Mouse (Mus musculus) layer of hippocampus, postnatal 36 days (tissue): ENCODE results near the gene Ly75. TPM values are rescaled to one million over a fixed set of nuclear protein-coding genes. Genes with fewer than 3 reads are reported as not detected.

ENCODE experiments used
- DNase-seq, 2 experiments: peaks; one replicate each; pipeline ENCODE4 v3.0.0; 2022
- total RNA-seq, 2 experiments: library from RNA; stranded (reverse); gene quantifications; 2 replicates each; pipeline ENCODE4 v1.2.3; 2021

The Ly75 gene
- total RNA-seq, 2 experiments from 2014 or later = 0.95 to 1.3 TPM

DNA sequence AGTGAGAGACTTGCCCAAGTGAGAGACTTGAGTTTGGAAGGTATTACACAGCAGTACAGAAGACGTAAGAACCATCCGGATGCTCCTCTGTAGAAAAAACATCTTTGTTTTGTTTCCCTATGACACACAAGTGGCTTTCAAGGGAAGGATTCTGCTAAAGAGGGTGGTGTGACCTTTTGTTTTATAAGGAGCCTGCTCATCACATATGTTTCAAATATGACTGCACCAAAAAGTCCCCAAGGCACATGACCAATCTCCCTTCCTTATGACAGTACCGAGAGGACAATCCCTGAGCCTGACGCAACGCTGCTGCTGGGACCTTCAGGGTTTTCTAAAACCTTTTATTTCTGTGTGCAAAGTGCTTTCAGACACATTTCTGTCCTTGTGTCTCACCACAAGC is 12.9 kb downstream of the Ly75 start:
- DNase-seq = no peak

GRCm38 (mm10) chr2:60369454-60369853 is 13.6 kb downstream of the Ly75 start:
- DNase-seq = no peak

DNA sequence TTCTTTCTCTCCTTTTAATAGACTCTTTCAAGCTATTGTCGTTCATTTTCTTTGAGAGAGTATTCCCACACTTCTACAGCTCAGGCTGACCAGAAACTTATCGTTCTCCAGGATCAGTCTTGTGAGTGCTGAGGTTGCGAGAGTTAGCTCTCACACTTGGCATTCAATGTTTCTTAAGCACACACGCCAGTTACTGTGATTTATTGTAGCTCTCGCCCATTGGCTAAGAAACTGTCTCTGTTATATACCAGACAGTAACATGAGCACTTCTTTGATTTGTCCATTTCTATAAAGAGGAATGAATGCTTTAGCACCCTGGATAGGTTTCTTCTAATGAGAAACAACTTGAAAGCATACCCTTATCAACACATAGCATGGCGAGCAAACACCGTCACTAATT is 15.2 kb downstream of the Ly75 start:
- DNase-seq = no peak

DNA sequence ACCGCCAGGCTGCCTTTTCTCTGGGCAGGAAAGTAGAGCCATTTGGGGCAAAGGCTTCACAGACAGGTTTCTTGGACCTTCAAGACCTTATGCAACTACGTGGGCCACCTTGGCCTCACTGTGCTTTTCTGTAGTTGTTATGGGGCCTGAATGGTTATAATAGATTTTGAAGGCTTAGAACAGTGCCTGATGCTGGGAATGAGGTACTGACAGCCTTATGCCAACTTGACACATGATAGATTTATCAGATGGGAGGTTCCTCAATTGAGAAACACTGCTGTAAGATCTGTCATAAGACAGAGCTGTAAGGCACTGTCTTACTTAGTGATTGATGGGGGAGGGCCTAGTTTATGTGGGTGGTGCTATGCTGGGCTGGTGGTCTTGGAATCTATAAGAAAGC is 15.9 kb downstream of the Ly75 start:
- DNase-seq = no peak

- DNase-seq = no peak
Measured at GRCm38 (mm10) chr2:60365820-60366610, 17.1 kb downstream of the Ly75 start.

GRCm38 (mm10) chr2:60365138-60365775 is 17.8 kb downstream of the Ly75 start:
- DNase-seq = peak; percentile 4 to 9

GRCm38 (mm10) chr2:60362146-60362545 is 21.0 kb downstream of the Ly75 start:
- no peak for DNase-seq

DNA sequence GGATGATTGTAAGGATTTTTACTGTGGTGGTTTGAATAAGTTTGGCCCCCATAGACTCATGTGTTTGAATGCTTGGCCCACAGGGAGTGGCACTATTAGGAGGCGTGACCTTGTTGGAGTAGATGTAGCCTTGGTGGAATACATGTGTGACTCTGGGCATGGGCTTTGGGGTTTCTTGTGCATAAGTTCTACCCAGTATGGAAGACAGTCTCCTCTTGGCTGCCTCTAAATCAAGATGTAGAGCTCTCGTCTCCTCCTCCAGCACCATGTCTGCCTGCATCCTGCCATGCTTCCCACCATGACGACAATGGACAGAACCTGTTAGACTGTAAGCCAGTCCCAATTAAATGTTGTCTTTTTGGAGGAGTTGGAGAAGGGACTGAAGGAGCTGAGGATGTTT is 23.3 kb downstream of the Ly75 start:
- DNase-seq = no peak

GRCm38 (mm10) chr2:60355388-60355683 is 27.8 kb downstream of the Ly75 start:
- DNase-seq = no peak

GRCm38 (mm10) chr2:60354541-60355387 is 28.3 kb downstream of the Ly75 start:
- DNase-seq = no peak

GRCm38 (mm10) chr2:60352296-60352695 is 30.8 kb downstream of the Ly75 start:
- no peak for DNase-seq

DNA sequence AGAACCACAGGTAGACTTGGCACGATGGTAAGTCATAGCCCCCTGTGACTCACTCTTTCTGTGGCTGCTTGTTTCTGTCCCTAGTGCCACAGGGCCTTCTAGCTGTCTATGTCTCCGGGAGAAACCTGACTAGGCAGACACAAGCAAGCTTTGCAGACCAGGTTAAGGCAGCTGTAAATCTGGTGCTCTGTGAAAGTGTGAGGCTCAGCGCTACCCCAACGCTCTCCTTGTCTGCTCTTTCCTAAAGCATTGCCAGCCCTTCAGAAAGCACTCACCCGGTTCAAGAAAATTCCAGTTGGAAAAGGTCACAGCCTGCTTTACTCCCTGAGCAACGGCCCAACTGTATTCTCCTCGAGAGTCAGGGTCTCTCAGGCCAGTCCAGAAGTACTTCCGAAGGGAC is 31.3 kb downstream of the Ly75 start:
- no peak for DNase-seq

- no peak for DNase-seq
Measured at GRCm38 (mm10) chr2:60347875-60348274, 35.2 kb downstream of the Ly75 start.

DNA sequence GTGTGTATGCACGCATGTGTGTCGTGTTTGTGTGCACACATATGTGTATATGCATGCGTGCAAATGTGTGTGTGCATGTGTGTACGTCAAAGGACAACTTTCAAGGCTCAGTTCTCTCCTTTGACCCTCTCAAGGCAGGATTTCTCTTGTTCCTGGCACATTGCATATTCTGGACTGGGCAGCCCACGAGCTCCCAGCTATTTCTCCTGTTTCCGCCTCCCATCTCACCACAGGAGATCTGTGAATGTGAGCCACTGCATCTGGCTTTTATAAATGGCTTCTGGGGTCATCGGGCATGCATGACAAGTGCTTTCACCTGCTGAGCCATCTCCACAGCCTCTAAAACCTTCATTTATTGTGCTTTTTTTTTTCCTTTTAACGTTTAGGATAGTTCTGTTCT is 36.6 kb downstream of the Ly75 start:
- DNase-seq = no peak

- DNase-seq = no peak
Measured at GRCm38 (mm10) chr2:60345717-60346116, 37.4 kb downstream of the Ly75 start.

DNA sequence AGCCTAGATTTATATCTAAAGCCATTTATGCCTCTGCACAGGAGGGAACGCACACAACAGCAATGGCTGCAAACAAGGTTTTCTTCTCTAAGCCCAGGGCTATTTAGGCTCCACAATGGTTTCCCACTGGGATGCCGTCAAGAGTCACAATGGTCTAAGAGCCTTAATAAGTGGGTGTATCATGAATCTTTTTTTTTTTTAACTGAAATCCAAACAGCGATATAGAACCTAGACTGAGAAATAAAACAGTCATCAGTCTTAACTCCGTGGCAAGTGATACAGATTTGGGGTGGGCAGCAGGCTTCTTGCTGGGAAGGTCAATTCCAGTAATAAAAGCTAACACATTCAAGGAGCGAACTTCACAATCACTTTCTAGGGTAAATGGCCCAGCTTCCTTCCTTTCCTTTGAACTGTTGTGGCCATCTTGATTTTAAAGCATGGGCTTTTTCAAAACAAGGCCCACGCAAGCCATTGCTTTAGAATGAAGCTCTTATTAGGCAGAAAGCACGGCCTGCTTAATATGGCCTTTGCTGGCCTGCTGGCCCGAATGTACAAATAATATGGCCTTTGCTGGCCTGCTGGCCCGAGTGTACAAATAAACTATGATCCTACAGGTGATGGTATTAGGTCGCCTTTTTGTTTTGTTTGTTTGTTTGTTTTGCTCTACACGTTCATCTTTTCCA is 39.4 kb downstream of the Ly75 start:
- no peak for DNase-seq

GRCm38 (mm10) chr2:60342107-60342880 is 40.8 kb downstream of the Ly75 start:
- no peak for DNase-seq

DNA sequence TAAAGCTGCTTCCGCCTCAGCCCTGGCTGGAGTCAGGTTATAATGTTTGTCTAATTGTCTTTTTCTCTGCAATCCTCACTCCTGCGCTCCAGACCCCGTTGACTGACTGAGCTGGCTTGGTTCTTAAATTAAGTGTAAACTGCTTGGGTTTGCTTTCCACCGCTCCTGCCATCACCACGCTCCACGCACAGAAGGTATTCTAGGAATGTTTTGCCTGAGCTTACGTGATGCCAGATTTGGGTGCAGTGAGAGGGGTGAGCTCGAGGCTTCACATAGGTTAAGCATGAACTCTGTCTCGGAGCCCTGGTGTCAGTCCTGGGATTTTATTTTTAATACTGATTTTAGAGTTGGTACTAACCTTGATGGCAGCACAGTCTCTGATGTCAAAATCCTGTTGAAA is 45.2 kb downstream of the Ly75 start:
- no peak for DNase-seq

- DNase-seq = no peak
Measured at GRCm38 (mm10) chr2:60328641-60329040, 54.5 kb downstream of the Ly75 start.

DNA sequence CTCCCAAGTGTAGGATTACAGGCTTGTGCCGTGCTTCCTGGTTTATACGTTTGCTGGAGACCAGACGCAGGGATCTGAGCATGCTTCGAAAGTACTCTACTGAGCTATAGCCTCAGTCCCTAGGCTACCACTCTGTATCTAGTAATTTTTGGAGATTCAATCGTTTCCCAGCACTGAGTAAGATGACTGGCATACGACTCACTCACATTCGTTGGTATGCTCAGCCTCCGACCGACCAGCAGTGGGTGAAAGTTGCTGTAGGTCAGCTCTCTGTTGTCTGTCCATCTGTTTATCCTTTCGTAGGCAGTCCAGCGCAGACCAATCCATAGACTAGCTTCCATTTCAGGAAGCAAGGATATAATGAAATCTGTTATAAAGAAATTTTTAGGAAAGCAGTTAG is 55.5 kb downstream of the Ly75 start:
- DNase-seq = no peak

DNA sequence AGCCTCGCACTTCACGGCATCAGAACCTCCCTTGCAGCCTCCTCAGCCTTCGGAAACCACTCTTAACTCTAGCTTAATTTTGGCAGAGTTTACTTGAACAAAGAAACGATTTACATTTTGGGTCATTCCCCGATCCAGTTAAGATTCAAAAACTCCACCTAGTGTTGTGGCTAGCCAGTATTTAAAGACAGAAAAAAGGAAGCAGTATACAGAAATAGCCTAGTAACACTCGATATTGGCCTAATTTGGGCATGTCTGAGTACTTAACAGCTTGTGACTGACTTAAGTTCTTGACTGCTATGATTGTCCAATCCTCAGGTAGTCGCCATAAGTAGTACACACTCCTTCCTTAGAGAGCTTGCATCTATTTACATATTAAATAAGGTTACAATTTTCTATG is 56.2 kb downstream of the Ly75 start:
- DNase-seq = no peak

DNA sequence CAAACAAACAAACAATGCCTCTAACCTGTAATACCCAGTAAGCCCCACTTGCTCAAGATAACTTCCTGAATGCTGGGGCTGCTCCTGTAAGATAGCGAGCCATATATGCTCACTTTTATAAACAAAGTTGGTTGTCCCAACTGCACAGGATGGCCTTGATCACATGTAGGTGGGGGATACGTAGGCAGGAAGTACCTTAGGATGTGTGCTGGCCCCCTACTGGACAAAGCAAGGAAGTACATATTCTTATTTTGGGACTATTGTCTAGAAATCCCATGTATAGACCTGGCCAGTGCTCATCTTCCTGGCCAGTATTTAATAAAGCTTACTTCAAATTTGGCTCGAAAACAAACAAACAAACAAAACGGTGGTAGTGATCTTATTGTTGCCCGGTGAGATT is 59.7 kb downstream of the Ly75 start:
- no peak for DNase-seq
